1 mouse cellular context compared by ENCODE assay signal in the genomic region with DNA sequence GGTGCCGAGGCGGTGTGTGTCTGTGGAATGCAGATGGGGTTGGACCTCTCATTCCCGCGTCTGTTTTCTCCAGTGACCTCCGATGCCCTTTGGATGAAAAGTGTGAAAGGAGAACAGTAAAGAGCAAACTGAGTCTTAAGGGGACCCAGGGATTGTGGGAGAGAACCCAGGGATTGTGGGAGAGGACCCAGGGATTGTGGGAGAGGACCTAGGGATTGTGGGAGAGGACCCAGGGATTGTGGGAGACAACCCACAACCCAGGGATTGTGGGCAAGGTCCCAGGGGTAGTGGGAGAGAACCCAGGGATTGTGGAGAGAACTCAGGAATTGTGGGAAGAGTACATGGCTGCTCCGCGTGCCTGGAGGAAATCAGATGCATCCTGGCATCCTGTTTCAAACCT.
TF ChIP-seq lines count a peak whose summit lies in the region.

No protein-coding gene starts in this region.

TF ChIP-seq in CH12.LX, 34 proteins besides CTCF, POLR2A, EP300 and RAD21:
- TF ChIP-seq IRF4 (IDR thresholded peaks at IDR 0.05; ENCODE audit: low read depth, low read length), result no peak
- TF ChIP-seq NELFE (IDR thresholded peaks at IDR 0.05; ENCODE audit: low read depth, low read length), result no peak
